Mouse (Mus musculus) neural tube, embryonic 15.5 days (tissue): Measurements from ENCODE around the gene Ndel1. TPM values are rescaled to one million over a fixed set of nuclear protein-coding genes. Genes with fewer than 3 reads are reported as not detected.
A peak's percentile ranks its signal among the peaks of the same experiment; 100 is the strongest.

Experiments used
- ATAC-seq: fragments of 200-750 bp; cut with Nextera tagmentation; 2 replicates; pipeline ENCODE4 v1.8.0; 2017; ENCODE audit warnings: mild to moderate bottlenecking, moderate TSS enrichment, moderate library complexity; ENCODE audit not compliant: low FRiP score
- H3K27ac ChIP-seq: fragments of 300-500 bp; sonication (generic); replicated peaks from 2 replicates; pipeline ENCODE4 v1.5.1; 2015; ENCODE audit warnings: mild to moderate bottlenecking, inconsistent platforms
- H3K27me3 ChIP-seq: fragments of 300-500 bp; sonication (generic); replicated peaks from 2 replicates; pipeline ENCODE4 v1.6.1; 2015; ENCODE audit warnings: inconsistent platforms
- H3K36me3 ChIP-seq: fragments of 300-500 bp; sonication (generic); 2 replicates; pipeline ENCODE4 v1.6.1; 2015; ENCODE audit warnings: inconsistent platforms
- H3K4me1 ChIP-seq: fragments of 300-500 bp; sonication (generic); 2 replicates; pipeline ENCODE4 v1.6.1; 2015; ENCODE audit warnings: inconsistent platforms
- H3K4me2 ChIP-seq: fragments of 300-500 bp; sonication (generic); 2 replicates; pipeline ENCODE4 v1.6.1; 2015; ENCODE audit warnings: inconsistent platforms, mild to moderate bottlenecking, moderate library complexity
- H3K4me3 ChIP-seq: fragments of 300-500 bp; sonication (generic); replicated peaks from 2 replicates; pipeline ENCODE4 v1.5.1; 2015; ENCODE audit warnings: mild to moderate bottlenecking, inconsistent platforms
- H3K9ac ChIP-seq: fragments of 300-500 bp; sonication (generic); replicated peaks from 2 replicates; pipeline ENCODE4 v1.6.1; 2015; ENCODE audit warnings: mild to moderate bottlenecking, inconsistent platforms
- H3K9me3 ChIP-seq: fragments of 300-500 bp; sonication (generic); replicated peaks from 2 replicates; pipeline ENCODE4 v1.6.1; 2016; ENCODE audit warnings: inconsistent platforms
- WGBS: fragments of 180-500 bp; shearing (Covaris S2); methylation state at CpG from one replicate; pipeline ENCODE4 v1.1.7; 2015; ENCODE audit warnings: mixed read lengths; 5-methylcytosine and 5-hydroxymethylcytosine counted together
- polyA plus RNA-seq: library from polyadenylated mRNA; unstranded; fragments of >200 nt; fragmentation: Nextera tagmentation; extraction: Ambion mirVana; gene quantifications from 2 replicates; pipeline ENCODE4 v1.2.1, GENCODE M21; 2015

The Ndel1 gene
- polyA plus RNA-seq, 1 experiment from 2014 or later, result 115 TPM

GRCm38 (mm10) chr11:68902367-68902766 is 30.7 kb upstream of the Ndel1 start:
- peak overlapping the region; percentile 93 for H3K4me3 ChIP-seq
- no peak overlapping the region for H3K27ac ChIP-seq
- peaks cover 20% of the 10 kb centered on the region for H3K4me1 ChIP-seq
- H3K9ac ChIP-seq, result peak overlapping the region; percentile 96
- no peaks in the 10 kb centered on the region for H3K9me3 ChIP-seq
- H3K4me2 ChIP-seq, result peak overlapping the region; percentile 80
- H3K36me3 ChIP-seq, result peaks cover 42% of the 10 kb centered on the region
- H3K27me3 ChIP-seq, result 0 out of 2 replicates have a peak, but pooled peaks cover 4% of the 10 kb centered on the region
- no peak for ATAC-seq
- WGBS, result 2% methylated on average over 11 of the region's 11 CpGs

DNA sequence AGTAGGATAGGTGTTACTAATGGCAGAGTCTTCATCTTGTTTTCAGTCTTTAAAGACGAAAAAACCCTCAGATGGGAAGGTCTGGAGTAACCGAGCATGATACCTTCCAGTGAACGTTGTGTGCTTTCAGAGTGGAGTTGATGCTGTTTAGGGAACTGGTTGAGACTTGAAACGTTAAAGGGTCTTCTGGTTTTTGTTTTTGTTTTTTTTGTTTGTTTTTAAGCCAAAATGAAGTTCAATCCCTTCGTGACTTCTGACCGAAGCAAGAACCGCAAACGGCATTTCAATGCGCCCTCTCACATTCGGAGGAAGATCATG is 30.3 kb upstream of the Ndel1 start:
- 0 out of 2 replicates have a peak, but pooled peaks cover 4% of the 10 kb centered on the region for H3K27me3 ChIP-seq
- peaks cover 20% of the 10 kb centered on the region for H3K4me1 ChIP-seq
- no peak for ATAC-seq
- H3K9ac ChIP-seq, result peak overlapping the region; percentile 96
- peaks cover 39% of the 10 kb centered on the region for H3K36me3 ChIP-seq
- under 1% methylated on average over 10 of the region's 10 CpGs for WGBS
- H3K9me3 ChIP-seq, result no peaks in the 10 kb centered on the region
- H3K4me3 ChIP-seq, result peak overlapping the region; percentile 93
- peak overlapping the region; percentile 94 for H3K27ac ChIP-seq
- peak overlapping the region; percentile 80 for H3K4me2 ChIP-seq

GRCm38 (mm10) chr11:68901351-68902046 is 29.8 kb upstream of the Ndel1 start, which contains the start of gene Rpl26:
Rpl26 (plus strand) TSS chr11:68901583.
- WGBS, result under 1% methylated on average over 52 of the region's 52 CpGs
- peak within 1 kb of the TSS; percentile 93 for H3K4me3 ChIP-seq

GRCm38 (mm10) chr11:68900519-68901350 is 29.1 kb upstream of the Ndel1 start:
- peak overlapping the region; percentile 80 for H3K4me2 ChIP-seq
- H3K9me3 ChIP-seq, result no peaks in the 10 kb centered on the region
- peak overlapping the region; percentile 93 for H3K4me3 ChIP-seq
- H3K36me3 ChIP-seq, result peaks cover 26% of the 10 kb centered on the region
- WGBS, result 29% methylated on average over 31 of the region's 31 CpGs
- H3K27me3 ChIP-seq, result 0 out of 2 replicates have a peak, but pooled peaks cover 4% of the 10 kb centered on the region
- peak overlapping the region; percentile 51 for H3K9ac ChIP-seq
- ATAC-seq, result peak; percentile 45
- H3K4me1 ChIP-seq, result peaks cover 20% of the 10 kb centered on the region
- H3K27ac ChIP-seq, result no peak overlapping the region

More at GRCm38 (mm10) chr11:68901351-68902046, 29.8 kb upstream of the Ndel1 start, which contains the start of gene Rpl26:
- Histone ChIP-seq H3K9me3 (no peaks in the 10 kb centered on the region), H3K27ac (peak within 1 kb of the TSS; percentile 94), H3K4me2 (peak within 1 kb of the TSS; percentile 80), H3K27me3 (0 out of 2 replicates have a peak, but pooled peaks cover 4% of the 10 kb centered on the region), H3K36me3 (peaks cover 34% of the 10 kb centered on the region), H3K4me1 (peaks cover 20% of the 10 kb centered on the region), H3K9ac (peak within 1 kb of the TSS; percentile 96)
- peak; percentile 90 for ATAC-seq

- Histone ChIP-seq H3K27ac (no peak overlapping the region), H3K36me3 (peaks cover 17% of the 10 kb centered on the region), H3K4me3 (no peak overlapping the region), H3K27me3 (0 out of 2 replicates have a peak, but pooled peaks cover 4% of the 10 kb centered on the region), H3K9me3 (no peaks in the 10 kb centered on the region), H3K9ac (no peak overlapping the region), H3K4me2 (no peak overlapping the region), H3K4me1 (peaks cover 17% of the 10 kb centered on the region)
- WGBS, result 93% methylated on average over 8 of the region's 8 CpGs
- ATAC-seq, result no peak
Observed at GRCm38 (mm10) chr11:68899815-68900214, 28.2 kb upstream of the Ndel1 start.

DNA sequence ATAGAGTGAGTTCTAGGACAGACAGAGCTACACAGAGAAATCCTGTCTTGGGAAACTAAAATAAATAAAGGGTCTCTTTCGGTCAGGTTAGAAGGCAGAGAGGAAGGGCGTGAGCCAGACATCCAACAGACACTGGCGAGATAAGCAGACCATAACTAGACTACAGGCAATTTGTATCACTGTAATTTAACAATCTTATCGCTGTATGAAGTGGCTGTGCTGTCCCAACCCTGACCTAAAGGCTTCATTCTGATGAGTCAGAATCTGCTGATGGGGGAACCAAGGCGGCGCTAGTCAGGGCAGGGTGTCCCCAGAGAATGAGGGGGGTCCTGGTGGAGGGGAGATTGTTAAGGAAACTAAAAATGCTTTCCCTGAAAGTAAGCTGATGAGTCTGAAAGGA is 27.1 kb upstream of the Ndel1 start:
- Histone ChIP-seq H3K9me3 (no peaks in the 10 kb centered on the region), H3K36me3 (peaks cover 8% of the 10 kb centered on the region), H3K4me3 (no peak overlapping the region), H3K27ac (no peak overlapping the region), H3K4me2 (no peak overlapping the region), H3K9ac (no peak overlapping the region), H3K27me3 (0 out of 2 replicates have a peak, but pooled peaks cover 4% of the 10 kb centered on the region), H3K4me1 (peaks cover 17% of the 10 kb centered on the region)
- ATAC-seq, result no peak
- 94% methylated on average over 6 of the region's 6 CpGs for WGBS

GRCm38 (mm10) chr11:68897838-68898237 is 26.2 kb upstream of the Ndel1 start:
- 75% methylated on average over 6 of the region's 6 CpGs for WGBS
- H3K9ac ChIP-seq, result no peak overlapping the region
- 0 out of 2 replicates have a peak, but pooled peaks cover 4% of the 10 kb centered on the region for H3K27me3 ChIP-seq
- no peak overlapping the region for H3K4me3 ChIP-seq
- ATAC-seq, result no peak
- H3K4me1 ChIP-seq, result peaks cover 12% of the 10 kb centered on the region
- no peaks in the 10 kb centered on the region for H3K36me3 ChIP-seq
- no peaks in the 10 kb centered on the region for H3K9me3 ChIP-seq
- H3K27ac ChIP-seq, result no peak overlapping the region
- no peak overlapping the region for H3K4me2 ChIP-seq

GRCm38 (mm10) chr11:68897120-68897519 is 25.5 kb upstream of the Ndel1 start:
- no peak for ATAC-seq
- H3K27me3 ChIP-seq, result 0 out of 2 replicates have a peak, but pooled peaks cover 4% of the 10 kb centered on the region
- H3K27ac ChIP-seq, result no peak overlapping the region
- H3K4me3 ChIP-seq, result no peak overlapping the region
- no peaks in the 10 kb centered on the region for H3K9me3 ChIP-seq
- H3K4me1 ChIP-seq, result peaks cover 5% of the 10 kb centered on the region
- no peaks in the 10 kb centered on the region for H3K36me3 ChIP-seq
- 49% methylated on average over 4 of the region's 4 CpGs for WGBS
- no peak overlapping the region for H3K9ac ChIP-seq
- no peak overlapping the region for H3K4me2 ChIP-seq

GRCm38 (mm10) chr11:68896247-68896646 is 24.6 kb upstream of the Ndel1 start:
- no peak overlapping the region for H3K4me2 ChIP-seq
- 96% methylated on average over 5 of the region's 5 CpGs for WGBS
- H3K9ac ChIP-seq, result no peak overlapping the region

GRCm38 (mm10) chr11:68893911-68894464 is 22.3 kb upstream of the Ndel1 start:
- H3K4me3 ChIP-seq, result no peak overlapping the region
- no peaks in the 10 kb centered on the region for H3K9me3 ChIP-seq
- WGBS, result 73% methylated on average over 12 of the region's 12 CpGs
- H3K4me2 ChIP-seq, result no peak overlapping the region
- 0 out of 2 replicates have a peak, but pooled peaks cover 2% of the 10 kb centered on the region for H3K27me3 ChIP-seq
- H3K27ac ChIP-seq, result no peak overlapping the region
- H3K36me3 ChIP-seq, result no peaks in the 10 kb centered on the region
- no peak overlapping the region for H3K9ac ChIP-seq
- H3K4me1 ChIP-seq, result no peaks in the 10 kb centered on the region
- no peak for ATAC-seq

More at GRCm38 (mm10) chr11:68896247-68896646, 24.6 kb upstream of the Ndel1 start:
- Histone ChIP-seq H3K36me3 (no peaks in the 10 kb centered on the region), H3K4me1 (peaks cover 5% of the 10 kb centered on the region), H3K27ac (no peak overlapping the region), H3K9me3 (no peaks in the 10 kb centered on the region), H3K4me3 (no peak overlapping the region), H3K27me3 (0 out of 2 replicates have a peak, but pooled peaks cover 4% of the 10 kb centered on the region)
- ATAC-seq, result no peak

DNA sequence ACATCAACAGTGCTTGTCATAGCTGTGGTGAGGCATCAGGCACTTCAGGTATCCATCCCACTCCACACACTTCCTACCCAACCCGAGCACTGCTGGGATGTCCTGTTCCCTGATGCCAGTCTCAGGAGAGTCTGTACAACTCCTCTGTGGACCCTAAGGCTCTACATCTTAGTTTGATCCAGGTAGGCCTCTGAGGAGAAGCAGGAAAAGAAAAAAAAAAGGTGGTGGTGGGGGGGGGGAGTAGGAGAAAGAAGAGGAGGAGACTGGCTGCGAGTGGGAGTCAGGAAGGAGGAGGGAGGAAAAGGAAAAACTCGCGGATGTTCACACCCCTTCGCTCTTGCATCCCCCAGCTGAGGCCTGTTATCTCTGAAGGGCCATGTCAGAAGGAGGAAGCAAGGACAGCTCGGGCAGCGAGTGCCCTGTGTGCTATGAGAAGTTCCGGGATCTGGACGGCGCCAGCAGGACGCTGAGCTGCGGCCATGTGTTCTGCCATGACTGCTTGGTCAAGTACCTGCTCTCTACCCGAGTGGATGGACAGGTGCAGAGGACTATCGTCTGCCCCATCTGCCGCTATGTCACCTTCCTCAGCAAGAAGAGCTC is 20.7 kb upstream of the Ndel1 start:
- H3K9me3 ChIP-seq, result no peaks in the 10 kb centered on the region
- no peak overlapping the region for H3K9ac ChIP-seq
- 79% methylated on average over 15 of the region's 15 CpGs for WGBS
- H3K4me3 ChIP-seq, result no peak overlapping the region
- no peaks in the 10 kb centered on the region for H3K4me1 ChIP-seq
- H3K27ac ChIP-seq, result no peak overlapping the region
- no peak for ATAC-seq
- no peak overlapping the region for H3K4me2 ChIP-seq
- H3K36me3 ChIP-seq, result no peaks in the 10 kb centered on the region
- H3K27me3 ChIP-seq, result no peaks in the 10 kb centered on the region
